Mouse (Mus musculus) forebrain, postnatal 0 days (tissue): ENCODE data around the gene Slc1a3. TPM values are rescaled to one million over a fixed set of nuclear protein-coding genes. Genes with fewer than 3 reads are reported as not detected.
A peak's percentile ranks its signal among the peaks of the same experiment; 100 is the strongest.

ENCODE experiments used
- ATAC-seq: fragments of 200-750 bp; cut with Nextera tagmentation; 2 replicates; pipeline ENCODE4 v1.8.0; 2017; ENCODE audit warnings: mild to moderate bottlenecking, moderate library complexity
- DNase-seq: peaks from one replicate; pipeline ENCODE4 v3.0.0-alpha.2; 2015
- H3K27ac ChIP-seq: fragments of 300-500 bp; sonication (generic); 2 replicates; pipeline ENCODE4 v1.5.1; 2014; ENCODE audit warnings: low read depth, mild to moderate bottlenecking, antibody characterized with exemption, low read length, moderate library complexity, mixed read lengths
- H3K27me3 ChIP-seq: fragments of 300-500 bp; sonication (generic); 2 replicates; pipeline ENCODE4 v1.6.1; 2014; ENCODE audit warnings: mild to moderate bottlenecking, low read length, mixed read lengths; ENCODE audit not compliant: insufficient read depth
- H3K36me3 ChIP-seq: fragments of 300-500 bp; sonication (generic); 2 replicates; pipeline ENCODE4 v1.6.1; 2014; ENCODE audit warnings: mild to moderate bottlenecking, moderate library complexity; ENCODE audit not compliant: insufficient read depth
- H3K4me1 ChIP-seq: fragments of 300-500 bp; sonication (generic); 2 replicates; pipeline ENCODE4 v1.6.1; 2014; ENCODE audit warnings: antibody characterized with exemption; ENCODE audit not compliant: insufficient read depth
- H3K4me2 ChIP-seq: fragments of 300-500 bp; sonication (generic); 2 replicates; pipeline ENCODE4 v1.6.1; 2014; ENCODE audit warnings: low read depth, mild to moderate bottlenecking, moderate library complexity
- H3K4me3 ChIP-seq: fragments of 300-500 bp; sonication (generic); 2 replicates; pipeline ENCODE4 v1.5.1; 2014; ENCODE audit warnings: low read depth, low read length, mixed read lengths
- H3K9ac ChIP-seq: fragments of 300-500 bp; sonication (generic); 2 replicates; pipeline ENCODE4 v1.6.1; 2014; ENCODE audit warnings: mild to moderate bottlenecking
- H3K9me3 ChIP-seq: fragments of 300-500 bp; sonication (generic); 2 replicates; pipeline ENCODE4 v1.6.1; 2016; ENCODE audit warnings: low read length
- CTCF ChIP-seq: sonication (generic); IDR thresholded peaks from 2 replicates; pipeline ENCODE4 v1.5.1; 2016; ENCODE audit warnings: antibody characterized with exemption, control low read depth, low read depth
- WGBS: fragments of 180-500 bp; shearing (Covaris S2); extraction: QIAGEN DNeasy Blood & Tissue Kit; methylation state at CpG from one replicate; pipeline ENCODE4 v1.1.7; 2014; 5-methylcytosine and 5-hydroxymethylcytosine counted together
- polyA plus RNA-seq: library from polyadenylated mRNA; unstranded; fragments of >200 nt; fragmentation: Nextera tagmentation; extraction: Ambion mirVana; gene quantifications from 2 replicates; pipeline ENCODE4 v1.2.1, GENCODE M21; 2015
- total RNA-seq: library from RNA; depleted of rRNA; stranded (reverse); fragments of >200 nt; gene quantifications from 2 replicates; pipeline ENCODE4 v1.2.3, GENCODE M21; 2014

The Slc1a3 gene
- total and polyA plus RNA-seq, 2 experiments from 2014 or later: 192 to 234 TPM

GRCm38 (mm10) chr15:8638568-8639325, 71.8 kb downstream of the Slc1a3 start:
- no peaks in the 10 kb centered on the region for H3K4me1 ChIP-seq
- 91% methylated on average over 15 of the region's 15 CpGs for WGBS
- H3K9me3 ChIP-seq: no peaks in the 10 kb centered on the region
- H3K27ac ChIP-seq: no peak overlapping the region
- no peak for TF ChIP-seq CTCF
- H3K36me3 ChIP-seq: peaks cover 10% of the 10 kb centered on the region; the same call in 1 of the 2 replicates
- no peaks in the 10 kb centered on the region for H3K27me3 ChIP-seq
- H3K9ac ChIP-seq: no peak overlapping the region
- H3K4me3 ChIP-seq: no peak overlapping the region
- ATAC-seq (no peak), DNase-seq (no peak)
- no peak overlapping the region for H3K4me2 ChIP-seq

DNA sequence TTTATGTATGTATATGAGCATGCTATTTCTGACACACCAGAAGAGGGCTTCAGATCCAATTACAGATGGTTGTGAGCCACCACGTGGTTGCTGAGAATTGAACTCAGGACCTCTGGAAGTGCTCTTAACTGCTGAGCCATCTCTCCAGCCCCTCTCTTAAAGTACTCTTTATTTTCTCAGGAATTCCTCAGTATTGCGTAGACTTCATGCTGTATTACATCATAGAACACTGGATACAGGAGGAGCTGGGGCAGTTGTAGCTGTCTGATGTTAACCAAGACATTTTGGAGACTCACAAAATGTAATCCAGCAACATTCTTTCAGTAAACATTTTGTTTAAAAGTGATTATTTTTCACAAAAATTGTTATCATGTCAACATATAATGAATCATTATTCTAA, 73.3 kb downstream of the Slc1a3 start:
- no peak overlapping the region for H3K4me2 ChIP-seq
- H3K4me3 ChIP-seq: no peak overlapping the region
- DNase-seq: no peak
- H3K9ac ChIP-seq: no peak overlapping the region
- no peak for ATAC-seq
- H3K4me1 ChIP-seq: no peaks in the 10 kb centered on the region
- H3K27ac ChIP-seq: no peak overlapping the region
- peaks cover 8% of the 10 kb centered on the region; the same call in 1 of the 2 replicates for H3K36me3 ChIP-seq
- no peak for TF ChIP-seq CTCF
- 85% methylated on average over 2 of the region's 2 CpGs for WGBS
- no peaks in the 10 kb centered on the region for H3K27me3 ChIP-seq
- no peaks in the 10 kb centered on the region for H3K9me3 ChIP-seq

GRCm38 (mm10) chr15:8635974-8636373, 74.6 kb downstream of the Slc1a3 start:
- H3K4me1 ChIP-seq: no peaks in the 10 kb centered on the region
- 91% methylated on average over 15 of the region's 15 CpGs for WGBS

DNA sequence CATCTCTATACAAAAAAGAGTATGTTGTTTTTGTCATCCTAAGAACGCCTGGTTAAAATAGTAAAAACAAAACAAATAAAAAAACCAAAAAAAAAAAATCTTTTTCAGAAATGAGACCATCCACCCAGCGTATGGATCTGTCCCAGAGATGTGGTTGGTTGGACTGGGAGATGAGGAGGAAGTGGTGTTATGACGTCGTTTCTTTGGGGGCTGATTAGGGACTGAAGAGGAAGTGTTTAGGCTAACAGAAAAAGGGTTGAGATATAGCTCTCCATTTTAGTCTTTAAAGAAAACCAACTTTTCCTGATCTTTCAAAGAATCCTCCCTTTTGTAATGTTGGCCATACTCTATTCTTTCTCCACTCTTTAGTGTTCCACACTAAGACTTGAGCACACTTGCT, 75.8 kb downstream of the Slc1a3 start:
- WGBS: 75% methylated on average over 4 of the region's 4 CpGs
- Histone ChIP-seq H3K4me1 (no peaks in the 10 kb centered on the region), H3K36me3 (0 out of 2 replicates have a peak, but pooled peaks cover 5% of the 10 kb centered on the region), H3K27ac (no peak overlapping the region), H3K9me3 (no peaks in the 10 kb centered on the region), H3K4me3 (no peak overlapping the region), H3K4me2 (no peak overlapping the region), H3K9ac (no peak overlapping the region), H3K27me3 (no peaks in the 10 kb centered on the region)
- ATAC-seq (no peak), DNase-seq (no peak)
- TF ChIP-seq CTCF: no peak

More at GRCm38 (mm10) chr15:8635974-8636373, 74.6 kb downstream of the Slc1a3 start:
- ATAC-seq: no peak
- Histone ChIP-seq H3K9ac (no peak overlapping the region), H3K4me3 (no peak overlapping the region), H3K4me2 (no peak overlapping the region), H3K36me3 (0 out of 2 replicates have a peak, but pooled peaks cover 5% of the 10 kb centered on the region), H3K27ac (no peak overlapping the region), H3K27me3 (no peaks in the 10 kb centered on the region), H3K9me3 (no peaks in the 10 kb centered on the region)
- TF ChIP-seq CTCF: no peak
- no peak for DNase-seq

GRCm38 (mm10) chr15:8634355-8634754, 76.2 kb downstream of the Slc1a3 start:
- Histone ChIP-seq H3K9ac (no peak overlapping the region), H3K27ac (no peak overlapping the region), H3K36me3 (0 out of 2 replicates have a peak, but pooled peaks cover 5% of the 10 kb centered on the region), H3K27me3 (no peaks in the 10 kb centered on the region), H3K4me3 (no peak overlapping the region), H3K9me3 (no peaks in the 10 kb centered on the region), H3K4me2 (no peak overlapping the region), H3K4me1 (no peaks in the 10 kb centered on the region)
- peak; percentile 59 for ATAC-seq
- TF ChIP-seq CTCF: no peak
- DNase-seq: peak; percentile 74
- WGBS: 42% methylated on average over 3 of the region's 3 CpGs

DNA sequence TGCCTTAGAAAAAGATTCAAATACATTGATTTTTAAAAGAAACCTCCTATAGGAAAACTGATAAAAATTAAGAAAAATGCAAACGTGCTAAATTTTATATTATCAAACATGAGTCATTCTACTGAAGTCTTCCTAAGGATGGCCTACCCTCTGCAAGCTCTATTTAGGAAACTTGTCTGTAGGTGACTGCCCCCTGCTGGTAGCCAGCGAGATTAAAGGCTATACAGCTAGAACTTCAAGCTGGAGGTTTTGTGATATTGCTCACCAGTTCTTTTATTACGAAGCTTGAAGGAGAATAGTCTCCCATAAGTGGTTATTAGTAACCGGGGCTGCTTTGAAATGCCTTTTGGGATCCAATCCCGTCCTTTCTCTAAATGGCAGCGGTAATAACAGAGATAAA, 77.2 kb downstream of the Slc1a3 start:
- Histone ChIP-seq H3K9ac (no peak overlapping the region), H3K9me3 (no peaks in the 10 kb centered on the region), H3K4me3 (no peak overlapping the region), H3K4me2 (no peak overlapping the region), H3K27me3 (no peaks in the 10 kb centered on the region), H3K36me3 (0 out of 2 replicates have a peak, but pooled peaks cover 3% of the 10 kb centered on the region), H3K4me1 (peaks cover 4% of the 10 kb centered on the region; the same call in 1 of the 2 replicates), H3K27ac (no peak overlapping the region)
- WGBS: 61% methylated on average over 6 of the region's 6 CpGs
- DNase-seq (peak; percentile 63), ATAC-seq (no peak)
- TF ChIP-seq CTCF: peak; percentile 70

DNA sequence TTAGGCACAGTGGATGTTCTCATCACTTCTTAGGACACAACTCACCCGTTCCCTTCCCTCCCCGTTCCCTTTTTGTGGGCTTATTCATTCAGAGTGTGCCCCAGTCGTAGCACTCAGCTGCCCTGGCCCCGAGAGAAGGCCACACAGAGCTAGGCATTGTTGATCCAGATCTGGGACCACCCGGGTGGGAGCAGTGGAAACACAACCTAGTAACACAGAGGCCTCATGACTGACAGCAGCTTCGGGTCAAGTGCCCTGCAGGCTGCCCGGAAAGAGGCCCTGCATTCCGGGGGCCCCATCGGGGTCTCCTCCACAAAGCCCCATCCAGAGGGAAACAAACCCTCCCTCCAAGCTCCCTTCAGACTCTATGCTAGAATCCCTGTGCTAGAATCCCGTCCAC, 78.2 kb downstream of the Slc1a3 start:
- DNase-seq: peak; percentile 52
- no peak overlapping the region for H3K4me3 ChIP-seq
- ATAC-seq: peak; percentile 49

More for the DNA sequence above, 78.2 kb downstream of the Slc1a3 start:
- Histone ChIP-seq H3K36me3 (no peaks in the 10 kb centered on the region), H3K9me3 (no peaks in the 10 kb centered on the region), H3K4me1 (peaks cover 4% of the 10 kb centered on the region; the same call in 1 of the 2 replicates), H3K27me3 (no peaks in the 10 kb centered on the region), H3K4me2 (no peak overlapping the region), H3K9ac (no peak overlapping the region), H3K27ac (no peak overlapping the region)
- WGBS: 9% methylated on average over 10 of the region's 10 CpGs
- TF ChIP-seq CTCF: no peak
